Mouse (Mus musculus) megakaryocyte, embryonic 14.5 days (primary cell): Measurements from ENCODE around the gene Dlgap5. TPM values are rescaled to one million over a fixed set of nuclear protein-coding genes. Genes with fewer than 3 reads are reported as not detected.

Experiments used
- H3K27me3 ChIP-seq: replicated peaks from 2 replicates; pipeline ENCODE3; 2012; ENCODE audit warnings: inconsistent platforms
- H3K36me3 ChIP-seq: replicated peaks from 2 replicates; pipeline ENCODE3; 2012; ENCODE audit warnings: low read length, inconsistent platforms, mixed read lengths
- H3K4me1 ChIP-seq: 2 replicates; pipeline ENCODE4 v1.6.1; 2012; ENCODE audit warnings: inconsistent platforms
- H3K4me3 ChIP-seq: replicated peaks from 2 replicates; pipeline ENCODE3; 2012; ENCODE audit warnings: moderate library complexity, mild to moderate bottlenecking, inconsistent platforms
- H3K9me3 ChIP-seq: 2 replicates; pipeline ENCODE4 v1.6.1; 2012; ENCODE audit warnings: inconsistent platforms
- FLI1 ChIP-seq: IDR thresholded peaks from 2 replicates; pipeline ENCODE4 v1.6.1; 2012; ENCODE audit warnings: low read length, inconsistent platforms, mixed read lengths
- GATA1 ChIP-seq: IDR thresholded peaks from 3 replicates; pipeline ENCODE4 v1.6.1; 2012; ENCODE audit warnings: mixed read lengths, low read length, inconsistent platforms, borderline replicate concordance
- polyA plus RNA-seq: library from polyadenylated mRNA; stranded (reverse); fragments of >175 nt; gene quantifications from 2 replicates; pipeline ENCODE4 v1.2.3, GENCODE M21; 2012; ENCODE audit warnings: low replicate concordance; ENCODE audit not compliant: insufficient read depth

Dlgap5 gene
- polyA plus RNA-seq, 1 experiment = 11.0 TPM

DNA sequence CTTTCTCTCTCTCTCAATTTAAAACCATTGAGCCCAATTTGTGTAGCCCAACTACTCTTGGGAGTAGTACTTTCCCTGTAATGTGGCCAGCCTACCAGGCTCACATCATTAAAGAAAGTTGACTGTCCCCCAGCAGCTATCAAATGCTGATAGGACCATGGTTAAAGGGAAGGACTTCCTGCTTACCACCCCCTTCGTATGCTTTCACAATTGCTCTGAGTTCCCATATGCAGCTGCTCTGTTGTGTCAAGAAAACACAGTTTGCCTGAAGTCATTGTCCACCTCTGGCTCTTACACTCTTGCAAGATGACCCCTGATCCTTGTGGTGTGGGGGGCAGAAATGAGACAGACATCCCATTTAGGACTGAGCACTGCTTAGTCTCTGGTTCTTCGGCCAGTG, 26.7 kb upstream of the Dlgap5 start:
- H3K27me3 ChIP-seq = peaks cover 1% of the 10 kb centered on the region
- H3K4me1 ChIP-seq = peaks cover 11% of the 10 kb centered on the region
- H3K4me3 ChIP-seq = peak overlapping the region; percentile 72
- H3K9me3 ChIP-seq = peaks cover 12% of the 10 kb centered on the region; the same call in 1 of the 2 replicates
- H3K36me3 ChIP-seq = no peaks in the 10 kb centered on the region
- TF ChIP-seq FLI1 (no peak), GATA1 (no peak)

DNA sequence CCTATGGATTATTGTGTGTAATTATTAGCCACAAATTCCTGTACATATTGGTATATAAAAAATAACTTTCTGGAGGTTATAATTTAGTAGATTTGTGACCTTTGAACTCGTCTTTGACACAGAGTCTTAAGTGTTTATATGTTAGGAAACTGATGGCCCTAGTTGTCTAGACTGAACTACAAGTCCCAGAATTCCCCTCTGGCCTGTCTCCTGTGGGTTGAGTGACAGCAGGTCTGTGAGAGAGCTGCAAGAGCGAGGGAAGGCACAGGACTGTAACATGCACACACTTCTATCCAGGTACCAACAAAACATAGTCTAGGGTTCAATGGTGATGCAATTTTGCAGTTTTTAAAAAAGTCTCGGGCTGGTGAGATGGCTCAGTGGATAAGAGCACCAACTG, 20.7 kb upstream of the Dlgap5 start:
- Histone ChIP-seq H3K4me1 (peaks cover 3% of the 10 kb centered on the region; the same call in 1 of the 2 replicates), H3K4me3 (no peak overlapping the region), H3K27me3 (peaks cover 1% of the 10 kb centered on the region), H3K36me3 (no peaks in the 10 kb centered on the region), H3K9me3 (peaks cover 5% of the 10 kb centered on the region; the same call in 1 of the 2 replicates)
- TF ChIP-seq FLI1 = no peak
- no peak for TF ChIP-seq GATA1

DNA sequence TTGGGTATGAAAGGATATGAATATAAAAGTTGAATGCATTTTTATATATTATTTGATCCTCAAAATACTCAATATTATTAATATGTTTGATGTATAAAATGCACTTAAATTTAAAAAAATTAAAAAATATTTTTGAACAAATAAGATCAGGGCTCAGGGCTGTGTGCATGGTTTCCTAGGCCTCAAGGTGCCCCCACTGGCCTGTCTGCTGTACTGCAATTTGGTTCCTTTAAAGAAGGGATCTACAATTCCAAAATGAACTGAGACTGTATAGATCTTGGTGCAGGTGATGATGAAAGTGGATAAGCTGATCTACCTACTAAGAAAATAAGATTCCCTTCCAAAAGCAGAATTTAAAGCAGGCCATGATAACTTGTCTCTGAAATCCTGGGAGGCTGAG, 14.8 kb upstream of the Dlgap5 start:
- Histone ChIP-seq H3K9me3 (no peaks in the 10 kb centered on the region), H3K4me3 (no peak overlapping the region), H3K36me3 (no peaks in the 10 kb centered on the region), H3K4me1 (no peaks in the 10 kb centered on the region), H3K27me3 (no peaks in the 10 kb centered on the region)
- no peak for TF ChIP-seq FLI1
- TF ChIP-seq GATA1 = no peak

DNA sequence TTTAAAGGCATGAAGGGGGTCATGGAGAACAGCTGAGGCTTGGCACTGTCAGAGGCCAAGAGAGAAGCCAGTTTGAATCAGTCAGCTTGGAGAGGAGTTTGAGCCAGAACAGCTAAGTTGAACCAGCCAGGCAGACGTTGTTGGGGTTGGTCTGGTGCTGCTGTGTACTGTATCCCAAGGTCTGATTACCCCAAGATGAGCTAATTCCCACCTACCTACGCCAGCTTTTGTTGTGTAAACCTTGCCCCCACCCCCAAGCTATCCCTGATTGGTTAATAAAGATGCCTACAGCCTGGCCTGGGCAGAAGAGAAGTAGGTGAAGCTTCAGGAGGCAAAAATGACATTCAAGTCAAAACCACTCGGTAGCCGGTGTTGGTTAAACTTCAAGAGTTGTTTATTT, 4.3 kb upstream of the Dlgap5 start:
- Histone ChIP-seq H3K9me3 (no peaks in the 10 kb centered on the region), H3K36me3 (no peaks in the 10 kb centered on the region), H3K4me1 (peaks cover 10% of the 10 kb centered on the region), H3K4me3 (no peak overlapping the region), H3K27me3 (peaks cover 6% of the 10 kb centered on the region)
- TF ChIP-seq GATA1 = no peak
- TF ChIP-seq FLI1 = no peak

DNA sequence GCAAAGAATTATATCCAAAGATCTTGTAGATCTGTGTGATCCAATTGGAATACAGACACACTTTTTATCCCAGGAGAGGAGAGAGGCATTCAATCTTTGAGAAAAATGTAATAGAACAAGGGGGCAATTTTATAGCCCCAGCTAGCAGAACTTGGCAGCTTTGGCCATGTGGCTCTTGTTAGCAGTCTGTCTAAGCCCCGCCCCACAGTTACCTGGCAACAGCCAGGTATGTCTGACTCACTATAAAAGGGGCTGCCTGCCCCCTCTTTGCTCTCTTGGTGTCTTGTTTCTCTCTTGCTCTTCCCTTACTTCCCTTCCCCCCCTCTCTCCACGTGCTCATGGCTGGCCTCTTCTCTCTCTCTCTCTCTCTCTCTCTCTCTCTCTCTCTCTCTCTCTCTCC, 3.4 kb upstream of the Dlgap5 start:
- H3K36me3 ChIP-seq = no peaks in the 10 kb centered on the region
- H3K27me3 ChIP-seq = peaks cover 6% of the 10 kb centered on the region
- H3K4me3 ChIP-seq = no peak overlapping the region
- H3K9me3 ChIP-seq = no peaks in the 10 kb centered on the region
- peaks cover 18% of the 10 kb centered on the region for H3K4me1 ChIP-seq
- TF ChIP-seq GATA1 = no peak
- TF ChIP-seq FLI1 = no peak

DNA sequence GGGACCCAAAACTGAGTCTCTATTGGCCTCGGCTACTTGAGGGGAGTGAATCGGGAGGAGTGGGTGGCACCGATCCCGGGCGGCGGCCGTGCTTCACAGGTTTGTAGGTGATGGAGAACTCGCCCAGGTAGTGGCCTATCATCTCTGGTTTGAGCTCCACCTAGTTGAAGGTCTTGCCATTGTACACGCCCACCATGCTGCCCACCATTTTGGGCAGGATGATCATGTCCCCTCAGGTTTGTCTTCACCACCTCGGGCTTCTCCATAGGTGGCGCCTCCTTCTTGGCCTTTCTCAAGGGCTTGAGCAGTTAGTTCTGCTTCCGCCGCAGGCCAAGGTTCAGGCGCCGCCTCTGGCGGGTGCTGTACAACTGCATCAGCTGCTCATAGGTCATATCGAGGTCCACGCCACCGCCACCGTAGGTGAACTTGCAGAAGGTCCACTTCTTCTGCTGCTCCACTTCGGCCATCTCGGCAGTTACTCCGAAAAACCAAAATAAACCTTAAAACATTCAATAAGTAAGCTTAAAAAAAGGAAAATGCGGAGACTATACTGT, 1.6 kb upstream of the Dlgap5 start:
- H3K27me3 ChIP-seq = peaks cover 4% of the 10 kb centered on the region
- no peak overlapping the region for H3K4me3 ChIP-seq
- peaks cover 18% of the 10 kb centered on the region for H3K4me1 ChIP-seq
- H3K9me3 ChIP-seq = no peaks in the 10 kb centered on the region
- TF ChIP-seq GATA1 = no peak
- no peak for TF ChIP-seq FLI1
- peaks cover 16% of the 10 kb centered on the region for H3K36me3 ChIP-seq

DNA sequence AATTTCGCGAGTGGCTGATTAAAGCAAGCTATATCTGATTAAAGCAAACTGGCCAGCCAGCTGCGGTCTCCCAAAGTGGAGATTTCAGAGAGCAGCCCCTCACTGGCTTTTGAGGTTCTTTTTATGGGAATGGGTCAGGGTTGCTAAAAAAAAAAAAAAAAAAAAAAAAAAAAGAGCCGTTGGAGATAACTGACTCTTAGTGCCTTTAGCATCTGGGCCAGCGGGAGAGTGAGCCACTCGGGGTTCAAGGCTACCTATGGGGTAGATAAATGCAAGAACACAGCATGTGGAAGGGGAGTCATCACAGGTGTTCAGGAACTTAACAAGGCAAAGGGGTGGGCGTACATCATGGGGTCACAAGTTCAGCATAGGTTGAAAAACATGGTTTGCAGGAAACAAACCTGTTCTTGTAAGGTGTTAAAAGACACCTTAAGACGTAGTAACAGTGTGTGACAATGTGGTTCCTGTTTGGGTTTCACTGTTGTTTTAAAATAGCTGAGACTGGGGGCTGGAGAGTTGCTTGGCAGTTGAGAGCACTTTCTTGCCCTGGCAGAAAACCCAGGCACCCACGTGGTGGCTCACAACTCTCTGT, 923 bp upstream of the Dlgap5 start:
- TF ChIP-seq FLI1 (no peak), GATA1 (no peak)
- peaks cover 4% of the 10 kb centered on the region for H3K27me3 ChIP-seq
- no peak overlapping the region for H3K4me3 ChIP-seq
- no peaks in the 10 kb centered on the region for H3K9me3 ChIP-seq
- H3K36me3 ChIP-seq = peaks cover 23% of the 10 kb centered on the region
- peaks cover 18% of the 10 kb centered on the region for H3K4me1 ChIP-seq

DNA sequence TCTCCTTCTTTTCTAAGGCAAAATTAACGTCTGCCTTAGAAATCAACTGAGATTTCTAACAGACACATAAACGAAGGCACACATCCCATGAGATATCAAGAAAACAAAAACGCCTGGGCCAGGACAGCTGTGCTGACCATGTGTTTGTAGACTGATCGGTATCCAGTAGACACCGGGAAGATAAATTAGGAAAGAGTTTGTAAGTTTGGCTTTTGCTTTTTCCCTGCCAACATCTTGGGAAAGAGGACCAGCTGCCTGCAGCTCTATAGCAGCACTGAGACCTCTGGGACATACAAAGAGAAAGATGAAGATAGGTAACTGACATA, 422 bp upstream of the Dlgap5 start:
- H3K4me1 ChIP-seq = peaks cover 18% of the 10 kb centered on the region
- H3K36me3 ChIP-seq = peaks cover 28% of the 10 kb centered on the region
- no peaks in the 10 kb centered on the region for H3K9me3 ChIP-seq
- H3K4me3 ChIP-seq = peak overlapping the region; percentile 92
- peaks cover 4% of the 10 kb centered on the region for H3K27me3 ChIP-seq
- TF ChIP-seq GATA1 (no peak), FLI1 (no peak)

DNA sequence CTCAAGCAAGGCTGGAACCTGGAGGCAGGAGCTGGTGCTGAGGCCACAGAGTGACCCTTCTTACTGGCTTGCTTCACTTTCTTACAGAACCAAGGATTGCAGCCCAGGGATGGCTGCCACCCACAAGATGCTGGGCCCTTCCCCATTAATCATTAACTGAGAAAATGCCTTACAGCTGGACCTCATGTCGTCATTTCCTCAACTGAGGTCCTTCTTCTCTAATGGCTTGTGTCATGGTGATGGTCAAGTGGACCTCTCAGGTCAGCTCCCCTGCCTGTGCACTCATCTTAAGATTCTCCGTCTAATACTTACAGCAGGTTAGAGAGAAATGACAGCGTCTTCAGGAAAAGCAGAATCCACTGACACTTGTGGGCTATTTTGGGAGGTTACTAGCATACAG, 861 bp downstream of the Dlgap5 start:
- Histone ChIP-seq H3K36me3 (peaks cover 39% of the 10 kb centered on the region), H3K9me3 (no peaks in the 10 kb centered on the region), H3K4me1 (peaks cover 18% of the 10 kb centered on the region), H3K4me3 (peak overlapping the region; percentile 92), H3K27me3 (no peaks in the 10 kb centered on the region)
- TF ChIP-seq GATA1 (no peak), FLI1 (no peak)

DNA sequence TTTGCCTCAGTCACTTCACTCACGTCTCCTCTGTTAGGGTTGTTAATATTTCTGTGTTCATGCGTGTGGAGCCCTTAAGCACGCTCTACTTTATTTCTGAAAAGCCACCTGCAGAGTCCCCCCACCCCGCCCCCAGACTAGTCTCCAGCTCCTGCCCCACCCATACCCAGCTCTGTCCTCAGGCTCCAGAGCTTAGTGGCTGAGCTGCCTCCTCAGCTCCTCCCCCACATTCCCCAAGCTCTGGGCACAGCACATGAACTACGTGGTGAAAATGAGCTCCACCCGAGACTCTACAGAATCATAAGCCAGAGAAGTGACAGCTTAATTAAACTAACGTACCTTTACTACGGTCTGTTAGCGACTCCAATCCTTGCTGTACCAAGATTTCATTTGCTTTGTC, 12.2 kb downstream of the Dlgap5 start:
- Histone ChIP-seq H3K9me3 (no peaks in the 10 kb centered on the region), H3K27me3 (no peaks in the 10 kb centered on the region), H3K4me3 (no peak overlapping the region), H3K4me1 (no peaks in the 10 kb centered on the region), H3K36me3 (peaks cover 99% of the 10 kb centered on the region)
- no peak for TF ChIP-seq GATA1
- TF ChIP-seq FLI1 = no peak

DNA sequence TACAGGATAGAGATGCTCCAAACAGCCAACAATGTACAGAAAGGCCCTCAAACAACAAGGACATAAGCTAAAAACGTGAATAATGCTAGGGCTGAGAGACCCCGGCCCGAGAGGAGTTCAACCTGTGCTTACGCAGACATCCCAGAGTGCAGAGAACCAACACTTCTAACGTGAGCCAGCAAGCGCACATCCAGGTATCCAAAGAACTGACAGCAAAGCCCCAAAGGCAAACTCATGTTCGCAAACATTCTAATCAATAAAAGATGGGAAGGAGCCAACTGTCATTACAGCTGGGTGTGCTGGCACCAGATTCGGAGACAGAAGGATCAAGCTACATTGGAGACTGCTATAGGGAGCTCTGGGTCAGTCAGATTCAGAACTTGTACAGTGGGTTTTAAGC, 15.5 kb downstream of the Dlgap5 start:
- no peak for TF ChIP-seq FLI1
- TF ChIP-seq GATA1 = no peak
- Histone ChIP-seq H3K4me3 (no peak overlapping the region), H3K4me1 (no peaks in the 10 kb centered on the region), H3K36me3 (peaks cover 92% of the 10 kb centered on the region), H3K9me3 (no peaks in the 10 kb centered on the region), H3K27me3 (no peaks in the 10 kb centered on the region)
